Mouse (Mus musculus) kidney, postnatal 14 days (tissue): ENCODE measurements around the gene Skiv2l.
"Not testable (repeated sequence)": the region's sequence is repeated elsewhere in the genome, so short reads cannot be mapped to it uniquely, and the experiment has no call there.

Experiments used
- DNase-seq: peaks from one replicate; pipeline ENCODE4 v3.0.0; 2022; ENCODE audit warnings: mixed read lengths

The Skiv2l gene

GRCm38 (mm10) chr17:34810811-34811210, 39.2 kb downstream of the Skiv2l start:
- DNase-seq = not testable (repeated sequence)

- DNase-seq = not testable (repeated sequence)
These were observed 39.6 kb downstream of the Skiv2l start for GRCm38 (mm10) chr17:34810411-34810810.

- DNase-seq = no peak
These were observed 41.3 kb downstream of the Skiv2l start for GRCm38 (mm10) chr17:34808599-34809205.

GRCm38 (mm10) chr17:34807176-34807575, 42.8 kb downstream of the Skiv2l start:
- no peak for DNase-seq

- DNase-seq = no peak
These were observed 45.0 kb downstream of the Skiv2l start for GRCm38 (mm10) chr17:34804871-34805562.

GRCm38 (mm10) chr17:34804301-34804700, 45.7 kb downstream of the Skiv2l start, which contains the start of gene Cyp21a1:
Cyp21a1 (minus strand) TSS chr17:34804561.
- DNase-seq = not testable (repeated sequence)

GRCm38 (mm10) chr17:34803367-34803766, 46.6 kb downstream of the Skiv2l start:
- not testable (repeated sequence) for DNase-seq

- DNase-seq = not testable (repeated sequence)
These were observed 47.3 kb downstream of the Skiv2l start for GRCm38 (mm10) chr17:34802756-34803155.

- not testable (repeated sequence) for DNase-seq
These were observed 49.2 kb downstream of the Skiv2l start for GRCm38 (mm10) chr17:34800781-34801305.

GRCm38 (mm10) chr17:34799531-34799925, 50.5 kb downstream of the Skiv2l start:
- DNase-seq = no peak

GRCm38 (mm10) chr17:34798866-34799530, 51.0 kb downstream of the Skiv2l start:
- DNase-seq = no peak

- not testable (repeated sequence) for DNase-seq
These were observed 51.9 kb downstream of the Skiv2l start for GRCm38 (mm10) chr17:34798071-34798470.

- DNase-seq = not testable (repeated sequence)
These were observed 52.6 kb downstream of the Skiv2l start for GRCm38 (mm10) chr17:34797211-34797995.

GRCm38 (mm10) chr17:34796311-34797140, 53.5 kb downstream of the Skiv2l start:
- DNase-seq = no peak

- peak; percentile 41 for DNase-seq
These were observed 54.4 kb downstream of the Skiv2l start for GRCm38 (mm10) chr17:34795633-34796032.

GRCm38 (mm10) chr17:34795016-34795415, 55.0 kb downstream of the Skiv2l start:
- no peak for DNase-seq
